Mouse (Mus musculus) lung, embryonic 14.5 days (tissue): ENCODE measurements around the gene Cd81. TPM values are rescaled to one million over a fixed set of nuclear protein-coding genes. Genes with fewer than 3 reads are reported as not detected.
A peak's percentile ranks its signal among the peaks of the same experiment; 100 is the strongest.

Experiments
- ATAC-seq: fragments of 200-750 bp; cut with Nextera tagmentation; 2 replicates; pipeline ENCODE4 v1.8.0; 2017; ENCODE audit warnings: mild to moderate bottlenecking, moderate TSS enrichment, moderate library complexity; ENCODE audit not compliant: insufficient read depth
- DNase-seq: peaks from one replicate; pipeline ENCODE4 v3.0.0-alpha.2; 2015
- H3K27ac ChIP-seq: fragments of 300-500 bp; sonication (generic); 2 replicates; pipeline ENCODE4 v1.5.1; 2014; ENCODE audit warnings: low read depth, mild to moderate bottlenecking, moderate library complexity
- H3K27me3 ChIP-seq: fragments of 300-500 bp; sonication (generic); 2 replicates; pipeline ENCODE4 v1.6.1; 2014; ENCODE audit warnings: low read length, control low read depth; ENCODE audit not compliant: insufficient read depth
- H3K36me3 ChIP-seq: fragments of 300-500 bp; sonication (generic); 2 replicates; pipeline ENCODE4 v1.6.1; 2014; ENCODE audit warnings: control low read depth; ENCODE audit not compliant: insufficient read depth
- H3K4me1 ChIP-seq: fragments of 300-500 bp; sonication (generic); 2 replicates; pipeline ENCODE4 v1.6.1; 2014; ENCODE audit warnings: antibody characterized with exemption, control low read depth; ENCODE audit not compliant: insufficient read depth
- H3K4me2 ChIP-seq: fragments of 300-500 bp; sonication (generic); 2 replicates; pipeline ENCODE4 v1.6.1; 2014; ENCODE audit warnings: mild to moderate bottlenecking
- H3K4me3 ChIP-seq: fragments of 300-500 bp; sonication (generic); 2 replicates; pipeline ENCODE4 v1.5.1; 2014; ENCODE audit warnings: low read depth, low read length
- H3K9ac ChIP-seq: fragments of 300-500 bp; sonication (generic); 2 replicates; pipeline ENCODE4 v1.6.1; 2014
- H3K9me3 ChIP-seq: fragments of 300-500 bp; sonication (generic); 2 replicates; pipeline ENCODE4 v1.6.1; 2016; ENCODE audit warnings: low read depth, low read length, control low read depth
- CTCF ChIP-seq: IDR thresholded peaks from 2 replicates; pipeline ENCODE4 v1.5.1; 2016; ENCODE audit warnings: antibody characterized with exemption, low read depth
- WGBS: fragments of 180-500 bp; shearing (Covaris S2); extraction: QIAGEN DNeasy Blood & Tissue Kit; methylation state at CpG from one replicate; pipeline ENCODE4 v1.1.7; 2014; 5-methylcytosine and 5-hydroxymethylcytosine counted together
- polyA plus RNA-seq: library from polyadenylated mRNA; unstranded; fragments of >200 nt; fragmentation: Nextera tagmentation; extraction: Ambion mirVana; gene quantifications from 2 replicates; pipeline ENCODE4 v1.2.1, GENCODE M21; 2014

Gene Cd81
- polyA plus RNA-seq, 1 experiment from 2014 or later, result 667 TPM

DNA sequence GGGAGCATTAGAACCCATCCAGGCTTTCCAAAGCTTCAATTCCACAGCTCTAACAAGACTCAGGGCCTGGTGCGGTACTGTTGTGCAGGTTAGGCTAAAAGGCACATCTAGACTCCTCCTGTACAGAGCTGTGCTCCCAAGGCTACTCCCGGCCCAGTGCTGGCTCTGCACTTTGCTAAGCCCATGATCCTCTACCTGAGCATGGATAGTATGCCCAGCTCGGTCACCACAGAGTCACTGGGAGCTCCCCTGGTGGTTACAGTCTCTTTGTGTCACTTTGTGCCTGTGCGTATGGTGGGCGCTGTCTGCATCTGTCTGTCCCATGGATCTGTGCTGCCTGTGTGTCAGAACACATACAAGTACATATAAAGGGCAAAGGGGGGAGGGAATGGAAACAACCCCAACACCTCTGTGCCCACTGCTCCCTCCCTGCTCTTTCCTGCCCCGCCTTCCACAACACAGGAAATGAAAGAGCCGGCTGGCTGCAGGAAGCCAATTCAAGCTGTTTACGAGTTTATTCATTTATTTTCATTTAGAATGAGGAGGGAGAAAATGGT is 44.1 kb upstream of the Cd81 start:
- no peak for TF ChIP-seq CTCF
- Histone ChIP-seq H3K9me3 (no peaks in the 10 kb centered on the region), H3K4me2 (peak overlapping the region; percentile 45), H3K27me3 (no peaks in the 10 kb centered on the region), H3K4me3 (no peak overlapping the region), H3K9ac (0 out of 2 replicates have a peak overlapping the region, but pooled peaks have one; percentile 14), H3K4me1 (peaks cover 32% of the 10 kb centered on the region), H3K36me3 (no peaks in the 10 kb centered on the region), H3K27ac (peak overlapping the region; percentile 96)
- ATAC-seq, result peak; percentile 58
- DNase-seq, result peak; percentile 80
- WGBS, result 32% methylated on average over 8 of the region's 8 CpGs

DNA sequence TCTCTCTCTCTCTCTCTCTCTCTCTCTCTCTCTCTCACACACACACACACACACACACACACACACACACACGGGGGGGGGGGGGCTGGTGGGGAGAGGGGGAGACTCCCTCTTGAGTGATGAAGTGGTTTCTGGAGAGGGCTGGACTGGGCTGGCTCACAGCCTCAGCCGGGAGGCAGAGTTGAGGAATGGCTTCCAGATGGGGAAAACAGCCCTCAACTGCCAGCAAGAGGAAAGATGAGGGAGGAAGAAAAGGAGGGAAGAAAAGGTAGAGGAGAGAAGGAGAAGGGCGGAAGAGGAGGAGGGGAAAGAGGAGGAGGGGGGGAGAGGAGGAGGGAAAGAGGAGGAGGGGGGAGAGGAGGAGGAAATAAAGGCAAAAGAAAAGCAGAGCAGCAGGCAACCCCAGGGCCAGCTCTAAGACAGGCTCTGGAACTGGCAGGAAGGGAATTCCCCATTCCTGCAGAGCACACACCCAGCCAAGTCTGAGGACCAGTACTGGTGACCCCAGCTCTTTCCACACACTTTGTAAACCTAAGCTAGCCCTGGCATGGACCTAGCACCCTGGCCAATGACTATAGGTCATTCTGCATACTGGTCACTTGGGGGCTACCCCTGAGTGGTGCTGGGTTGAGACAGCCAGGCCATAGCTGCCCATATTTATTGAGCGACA is 43.4 kb upstream of the Cd81 start:
- Histone ChIP-seq H3K9ac (peak overlapping the region; percentile 28; the same call in 1 of the 2 replicates), H3K27me3 (no peaks in the 10 kb centered on the region), H3K4me3 (no peak overlapping the region), H3K4me1 (peaks cover 33% of the 10 kb centered on the region), H3K9me3 (no peaks in the 10 kb centered on the region), H3K4me2 (peak overlapping the region; percentile 51), H3K36me3 (no peaks in the 10 kb centered on the region), H3K27ac (peak overlapping the region; percentile 96)
- ATAC-seq, result peak; percentile 78
- peak; percentile 86 for DNase-seq
- 12% methylated on average over 4 of the region's 4 CpGs for WGBS
- TF ChIP-seq CTCF, result no peak

DNA sequence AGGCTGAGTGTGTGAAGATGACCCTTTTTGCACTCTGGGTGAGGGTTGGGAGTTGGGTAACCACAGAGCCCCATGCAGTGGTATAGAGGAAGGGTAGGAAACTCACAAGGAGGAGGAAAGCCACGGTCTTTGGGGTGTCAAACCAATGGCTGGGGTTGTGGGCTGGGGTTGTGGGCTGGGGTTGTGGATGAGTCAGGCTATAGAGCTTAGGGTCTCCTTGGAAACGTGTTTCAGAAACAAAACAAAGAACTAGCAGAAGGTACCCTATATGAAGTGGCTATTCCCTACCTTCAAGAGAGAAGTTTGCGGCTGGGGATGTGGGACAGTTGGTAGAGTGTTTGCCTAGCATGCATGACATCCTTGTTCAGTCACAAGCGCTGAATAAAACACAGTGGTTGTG is 42.5 kb upstream of the Cd81 start:
- H3K4me3 ChIP-seq, result no peak overlapping the region
- H3K36me3 ChIP-seq, result no peaks in the 10 kb centered on the region
- ATAC-seq (no peak), DNase-seq (no peak)
- H3K27me3 ChIP-seq, result no peaks in the 10 kb centered on the region
- peak overlapping the region; percentile 51 for H3K4me2 ChIP-seq
- H3K9me3 ChIP-seq, result no peaks in the 10 kb centered on the region
- no peak overlapping the region for H3K9ac ChIP-seq
- no peak for TF ChIP-seq CTCF
- H3K4me1 ChIP-seq, result peaks cover 36% of the 10 kb centered on the region
- H3K27ac ChIP-seq, result peak overlapping the region; percentile 96
- 78% methylated on average over 4 of the region's 4 CpGs for WGBS

DNA sequence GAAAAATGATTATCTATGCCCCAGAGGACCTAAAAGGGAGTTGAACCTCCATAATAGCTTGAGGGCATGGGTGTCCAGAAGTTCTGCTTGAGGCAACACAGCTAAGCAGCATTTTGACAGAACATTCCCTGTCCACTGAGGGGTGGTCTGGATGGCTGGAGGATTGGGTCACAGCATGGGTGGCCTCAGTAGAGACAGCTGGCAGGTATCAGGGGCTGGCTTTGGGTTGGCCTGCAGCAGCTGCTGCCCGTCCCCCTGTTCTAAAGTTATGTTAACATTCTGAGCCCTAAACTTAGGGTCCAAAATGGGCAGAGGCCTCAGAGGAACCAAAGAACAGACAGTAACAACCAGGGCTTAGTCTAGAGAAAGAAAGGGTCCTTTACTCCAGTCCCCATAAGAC is 41.3 kb upstream of the Cd81 start:
- Histone ChIP-seq H3K4me2 (no peak overlapping the region), H3K9me3 (no peaks in the 10 kb centered on the region), H3K9ac (no peak overlapping the region), H3K4me1 (peaks cover 47% of the 10 kb centered on the region), H3K36me3 (no peaks in the 10 kb centered on the region), H3K27ac (no peak overlapping the region), H3K27me3 (no peaks in the 10 kb centered on the region), H3K4me3 (no peak overlapping the region)
- DNase-seq (peak; percentile 21), ATAC-seq (no peak)
- 59% methylated on average over 1 of the region's 1 CpGs for WGBS
- TF ChIP-seq CTCF, result no peak

DNA sequence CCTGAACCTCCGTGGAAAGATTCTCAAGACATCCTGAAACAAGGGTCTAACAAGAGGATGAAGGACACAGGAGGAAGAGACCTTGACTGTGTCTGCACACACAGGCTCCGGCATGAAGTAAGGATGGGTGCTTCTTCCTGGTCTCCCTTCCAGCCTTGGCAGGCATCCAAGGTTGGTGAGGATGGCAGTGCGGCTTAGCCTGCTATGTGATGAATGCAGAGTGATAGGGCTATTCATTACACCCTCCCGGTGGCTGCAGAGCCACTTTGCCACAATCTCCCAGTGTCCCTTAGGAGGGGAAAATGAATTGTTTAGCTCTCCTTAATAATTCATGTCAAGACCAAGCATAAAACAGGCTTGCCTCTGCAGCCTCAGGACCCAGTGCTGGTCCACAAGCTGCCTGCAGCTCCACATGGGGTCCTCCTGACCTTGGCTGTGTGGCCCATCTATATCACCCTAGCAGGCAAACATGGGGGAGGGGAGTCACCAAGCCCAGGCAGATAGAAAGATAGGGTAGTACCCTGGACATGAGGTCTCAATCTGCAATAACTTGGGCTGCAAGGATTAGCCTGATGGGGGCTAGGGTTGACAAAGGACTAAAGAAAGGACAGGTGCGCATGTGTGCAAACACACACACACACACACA is 40.2 kb upstream of the Cd81 start:
- Histone ChIP-seq H3K9me3 (no peaks in the 10 kb centered on the region), H3K27me3 (no peaks in the 10 kb centered on the region), H3K9ac (no peak overlapping the region), H3K4me1 (peaks cover 55% of the 10 kb centered on the region), H3K4me2 (no peak overlapping the region), H3K36me3 (no peaks in the 10 kb centered on the region), H3K27ac (peak overlapping the region; percentile 60), H3K4me3 (no peak overlapping the region)
- ATAC-seq (no peak), DNase-seq (peak; percentile 13)
- TF ChIP-seq CTCF, result no peak
- WGBS, result 55% methylated on average over 5 of the region's 5 CpGs

- peaks cover 46% of the 10 kb centered on the region for H3K4me1 ChIP-seq
- H3K9ac ChIP-seq, result no peak overlapping the region
- H3K36me3 ChIP-seq, result no peaks in the 10 kb centered on the region
- no peaks in the 10 kb centered on the region for H3K27me3 ChIP-seq
- no peak overlapping the region for H3K4me2 ChIP-seq
- H3K9me3 ChIP-seq, result no peaks in the 10 kb centered on the region
- no peak for DNase-seq
- H3K4me3 ChIP-seq, result no peak overlapping the region
- no peak for ATAC-seq
- H3K27ac ChIP-seq, result peak overlapping the region; percentile 58; the same call in 1 of the 2 replicates
- WGBS, result 60% methylated on average over 8 of the region's 8 CpGs
- no peak for TF ChIP-seq CTCF
Observed at GRCm38 (mm10) chr7:143013420-143014178, 38.9 kb upstream of the Cd81 start.
